ENCODE assay signal across 9 mouse cellular contexts in genomic region chr1:184748692-184749152, GRCm38 (mm10). TPM values are rescaled to one million over a fixed set of nuclear protein-coding genes. Genes with fewer than 3 reads are reported as not detected.
DNase-seq lines count a peak whose midpoint lies in the region; ATAC-seq and TF ChIP-seq lines count a peak whose summit lies in the region.
"Had no signal": no experiment of that assay in that cellular context is flagged by ENCODE, and none has a peak within 500 bp of the region (broad histone marks: within the 10 kb centered on the region; RNA-seq: fewer than 3 reads in every experiment).

No protein-coding gene starts in this region.

- ATAC-seq in neural tube, embryonic 13.5 days (ENCODE audit: low read depth): no peak
- no peak; the same call in 1 of the 2 replicates for ATAC-seq in kidney, postnatal 0 days (replicated peaks; ENCODE audit: low FRiP score, low read depth)
- peak; percentile 81 for ATAC-seq in stomach, postnatal 0 days (ENCODE audit: low FRiP score, low TSS enrichment)

- no peak overlapping the region for H3K9ac ChIP-seq in neural tube, embryonic 13.5 days
- H3K9ac ChIP-seq in kidney, postnatal 0 days (ENCODE audit: low read depth, low read length): no peak overlapping the region
- no peak overlapping the region for H3K9ac ChIP-seq in stomach, postnatal 0 days (ENCODE audit: low read length)

- H3K27me3 ChIP-seq in neural tube, embryonic 13.5 days: 0 out of 2 replicates have a peak, but pooled peaks cover 3% of the 10 kb centered on the region
- no peaks in the 10 kb centered on the region for H3K27me3 ChIP-seq in kidney, postnatal 0 days (ENCODE audit: insufficient read depth, low read length)
- H3K27me3 ChIP-seq in stomach, postnatal 0 days (ENCODE audit: control insufficient read depth, insufficient read depth, low read length): no peaks in the 10 kb centered on the region
- H3K27me3 ChIP-seq in thymus, adult 2 months (ENCODE audit: control insufficient read depth, insufficient read depth, low read length): no peaks in the 10 kb centered on the region

- TF ChIP-seq POLR2A in thymus, adult 2 months (IDR thresholded peaks at IDR 0.05; ENCODE audit: control insufficient read depth, extremely low read depth, insufficient read depth, low read length, poor library complexity): no peak

- peaks cover 5% of the 10 kb centered on the region for H3K4me1 ChIP-seq in neural tube, embryonic 13.5 days (replicated peaks)
- H3K4me1 ChIP-seq in kidney, postnatal 0 days (replicated peaks; ENCODE audit: insufficient read depth, low read length): peaks cover 3% of the 10 kb centered on the region; the same call in 1 of the 2 replicates
- no peaks in the 10 kb centered on the region for H3K4me1 ChIP-seq in stomach, postnatal 0 days (replicated peaks; ENCODE audit: control insufficient read depth, insufficient read depth)
- H3K4me1 ChIP-seq in thymus, adult 2 months (replicated peaks; ENCODE audit: control insufficient read depth, insufficient read depth, low read length): no peaks in the 10 kb centered on the region
- H3K4me1 ChIP-seq: megakaryocyte, embryonic 14.5 days had no signal

- H3K36me3 ChIP-seq in neural tube, embryonic 13.5 days: no peaks in the 10 kb centered on the region
- no peaks in the 10 kb centered on the region for H3K36me3 ChIP-seq in kidney, postnatal 0 days (ENCODE audit: insufficient read depth, low read length)
- no peaks in the 10 kb centered on the region for H3K36me3 ChIP-seq in stomach, postnatal 0 days (ENCODE audit: control insufficient read depth, insufficient read depth, low read length)
- no peaks in the 10 kb centered on the region for H3K36me3 ChIP-seq in thymus, adult 2 months (ENCODE audit: control insufficient read depth, insufficient read depth, low read length)

- DNase-seq in neural tube, embryonic 10.5 days (ENCODE audit: extremely low spot score, low spot score): no peak
- peak; percentile 85 to 90 for DNase-seq in heart, adult 9 months (ENCODE audit: low spot score in 2 of 2)
- DNase-seq in kidney, postnatal 0 days (ENCODE audit: low spot score): peak; percentile 89
- DNase-seq in stomach, postnatal 0 days (ENCODE audit: low spot score): peak; percentile 42
- DNase-seq in left cerebral cortex, adult 8-10 months (ENCODE audit: low spot score in 2 of 2): no peak
- DNase-seq in thymus, adult 2 months: no peak
- no peak for DNase-seq in Muller cell, postnatal 12 days (ENCODE audit: inconsistent ontology term)

- no peak for TF ChIP-seq CTCF in kidney, postnatal 0 days (IDR thresholded peaks at IDR 0.05; ENCODE audit: low read depth)
- TF ChIP-seq CTCF in stomach, postnatal 0 days (IDR thresholded peaks at IDR 0.05; ENCODE audit: low read depth): no peak
- no peak for TF ChIP-seq CTCF in thymus, adult 2 months (IDR thresholded peaks at IDR 0.05; ENCODE audit: borderline replicate concordance, control insufficient read depth, extremely low read depth, insufficient read depth, low read length, poor library complexity)

- no peak for TF ChIP-seq EP300 in stomach, postnatal 0 days (optimal IDR thresholded peaks at IDR 0.05)

- no peaks in the 10 kb centered on the region for H3K9me3 ChIP-seq in neural tube, embryonic 13.5 days
- H3K9me3 ChIP-seq in kidney, postnatal 0 days (replicated peaks; ENCODE audit: low read length): no peaks in the 10 kb centered on the region
- H3K9me3 ChIP-seq in stomach, postnatal 0 days (ENCODE audit: control insufficient read depth, low read length): no peaks in the 10 kb centered on the region

- WGBS in neural tube, embryonic 13.5 days: 30% methylated on average over 14 of the region's 14 CpGs
- 41% methylated on average over 14 of the region's 14 CpGs for WGBS in kidney, postnatal 0 days
- WGBS in stomach, postnatal 0 days: 30% methylated on average over 14 of the region's 14 CpGs
- 78% methylated on average over 14 of the region's 14 CpGs for WGBS in thymus, adult 2 months

- peak overlapping the region; percentile 33 for H3K27ac ChIP-seq in neural tube, embryonic 13.5 days (replicated peaks)
- H3K27ac ChIP-seq in kidney, postnatal 0 days: no peak overlapping the region
- H3K27ac ChIP-seq in stomach, postnatal 0 days (replicated peaks): no peak overlapping the region
- H3K27ac ChIP-seq in thymus, adult 2 months (ENCODE audit: control insufficient read depth, insufficient read depth, low read length): no peak overlapping the region

- H3K4me3 ChIP-seq in neural tube, embryonic 13.5 days: no peak overlapping the region
- no peak overlapping the region for H3K4me3 ChIP-seq in kidney, postnatal 0 days (replicated peaks; ENCODE audit: low read depth, low read length)
- H3K4me3 ChIP-seq in stomach, postnatal 0 days (ENCODE audit: low read depth, low read length): no peak overlapping the region
- no peak overlapping the region for H3K4me3 ChIP-seq in thymus, adult 2 months (ENCODE audit: control insufficient read depth, insufficient read depth, low read length)
- H3K4me3 ChIP-seq: megakaryocyte, embryonic 14.5 days had no signal

- no peak overlapping the region for H3K4me2 ChIP-seq in neural tube, embryonic 13.5 days
- no peak overlapping the region for H3K4me2 ChIP-seq in kidney, postnatal 0 days (ENCODE audit: low read length)
- 0 out of 2 replicates have a peak overlapping the region, but pooled peaks have one; percentile 23 for H3K4me2 ChIP-seq in stomach, postnatal 0 days (replicated peaks; ENCODE audit: low read depth)

RNA-seq across cellular contexts. Expression of gene Hlx, which starts 16.3 kb away (rescaled TPM):
- polyA plus RNA-seq in neural tube, embryonic 13.5 days (2015; fragmentation: Nextera tagmentation; extraction: Ambion mirVana): 4.1 and 5.1 TPM in 2 replicates
- 12.1 and 12.7 TPM in 2 replicates for polyA plus RNA-seq in kidney, postnatal 0 days (2015; fragmentation: Nextera tagmentation; extraction: Ambion mirVana)
- polyA plus RNA-seq in stomach, postnatal 0 days (2015; fragmentation: Nextera tagmentation; extraction: Ambion mirVana): 5.4 and 6.9 TPM in 2 replicates
- 1 to 10 TPM in 2 of 4 experiments, under 1 TPM in 2; 0.22 to 2.0 (median 1.1) TPM for total RNA-seq in left cerebral cortex, adult 8-10 months (2022)
- polyA plus RNA-seq in thymus, adult 2 months (2012; rRNA removed): 15.5 and 18.4 TPM in 2 replicates

Comparison
In these comparisons a context has a peak if more than half of its experiments do, and no peak if none do; other contexts are left out.
1. DNase-seq: peak in heart, adult 9 months (2 of 2), kidney, postnatal 0 days (single experiment) and stomach, postnatal 0 days (single experiment); none in neural tube, embryonic 10.5 days (single experiment), left cerebral cortex, adult 8-10 months (0 of 2), thymus, adult 2 months (single experiment) and Muller cell, postnatal 12 days (single experiment).